Mouse (Mus musculus): ENCODE measurements around the gene Actr1a. TPM values are rescaled to one million over a fixed set of nuclear protein-coding genes. Genes with fewer than 3 reads are reported as not detected.
A peak's percentile ranks its signal among the peaks of the same experiment; 100 is the strongest.

The Actr1a gene
- polyA plus RNA-seq, 1 experiment from 2014 or later = 48.6 TPM

DNA sequence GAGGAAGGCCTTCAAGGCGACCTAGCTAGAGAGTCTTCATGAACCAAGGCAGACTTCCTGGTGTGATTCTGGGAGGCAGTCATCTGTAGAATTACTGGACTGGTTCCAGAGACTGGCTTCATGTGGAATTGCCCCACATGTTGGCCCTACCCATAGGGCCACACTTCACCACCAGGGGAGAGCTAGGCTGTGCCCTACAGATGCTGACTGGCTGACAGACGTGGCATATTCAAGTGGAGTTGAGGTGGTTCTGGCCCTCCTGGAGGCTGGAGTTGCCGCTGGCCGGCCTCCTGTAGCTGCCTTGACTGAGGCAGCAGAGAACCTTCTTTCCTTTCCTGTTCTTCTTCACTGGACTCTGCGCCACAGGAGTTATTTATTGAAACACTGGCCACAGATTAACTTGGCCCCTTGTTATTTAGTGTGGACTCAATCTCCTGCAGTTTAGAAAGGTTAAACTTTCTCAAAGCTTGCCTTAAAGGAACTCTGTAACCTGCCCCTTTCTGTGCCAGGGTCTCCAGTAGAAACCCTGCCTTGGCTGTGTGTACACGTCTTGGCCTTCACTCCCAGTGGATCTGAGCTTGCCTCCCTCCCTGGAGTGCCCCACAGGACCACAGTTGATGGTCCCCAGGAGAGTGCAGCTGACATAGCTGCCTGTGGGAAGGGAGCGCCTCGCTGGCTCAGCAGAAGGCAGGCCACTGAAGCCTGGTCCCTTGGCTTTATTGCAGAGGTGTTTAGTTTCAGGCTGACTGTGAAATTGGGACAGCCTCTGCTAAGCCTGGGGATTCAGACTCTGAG is 11.2 kb upstream of the Actr1a start:
- Histone ChIP-seq H3K9me3 (replicated peaks; ENCODE audit: control insufficient read depth, low read length) (no peaks in the 10 kb centered on the region), H3K4me1 (ENCODE audit: control insufficient read depth, low read depth, low read length) (peaks cover 5% of the 10 kb centered on the region), H3K4me2 (ENCODE audit: low read depth, low read length) (no peak overlapping the region), H3K9ac (ENCODE audit: low read depth, low read length) (no peak overlapping the region), H3K27ac (ENCODE audit: low read length) (peak overlapping the region; percentile 62), H3K4me3 (ENCODE audit: low read depth, low read length) (no peak overlapping the region), H3K27me3 (ENCODE audit: control insufficient read depth, insufficient read depth, low read depth, low read length) (no peaks in the 10 kb centered on the region), H3K36me3 (ENCODE audit: control insufficient read depth, insufficient read depth) (no peaks in the 10 kb centered on the region)
- peak; percentile 64 for ATAC-seq (ENCODE audit: low read depth)
- WGBS (ENCODE audit: insufficient replicate concordance) = 74% methylated on average over 8 of the region's 8 CpGs

GRCm38 (mm10) chr19:46404030-46404429 is 8.5 kb upstream of the Actr1a start:
- Histone ChIP-seq H3K27me3 (ENCODE audit: control insufficient read depth, insufficient read depth, low read depth, low read length) (no peaks in the 10 kb centered on the region), H3K4me3 (ENCODE audit: low read depth, low read length) (no peak overlapping the region), H3K27ac (ENCODE audit: low read length) (no peak overlapping the region), H3K4me1 (ENCODE audit: control insufficient read depth, low read depth, low read length) (peaks cover 3% of the 10 kb centered on the region), H3K4me2 (ENCODE audit: low read depth, low read length) (no peak overlapping the region), H3K9ac (ENCODE audit: low read depth, low read length) (no peak overlapping the region), H3K9me3 (replicated peaks; ENCODE audit: control insufficient read depth, low read length) (no peaks in the 10 kb centered on the region), H3K36me3 (ENCODE audit: control insufficient read depth, insufficient read depth) (no peaks in the 10 kb centered on the region)
- 83% methylated on average over 1 of the region's 1 CpGs for WGBS (ENCODE audit: insufficient replicate concordance)
- ATAC-seq (ENCODE audit: low read depth) = no peak

- H3K27ac ChIP-seq (ENCODE audit: low read length) = no peak overlapping the region
- H3K4me2 ChIP-seq (ENCODE audit: low read depth, low read length) = no peak overlapping the region
- 74% methylated on average over 7 of the region's 7 CpGs for WGBS (ENCODE audit: insufficient replicate concordance)
- no peak overlapping the region for H3K4me3 ChIP-seq (ENCODE audit: low read depth, low read length)
- H3K9me3 ChIP-seq (replicated peaks; ENCODE audit: control insufficient read depth, low read length) = no peaks in the 10 kb centered on the region
- no peak for ATAC-seq (ENCODE audit: low read depth)
- no peak overlapping the region for H3K9ac ChIP-seq (ENCODE audit: low read depth, low read length)
- no peaks in the 10 kb centered on the region for H3K36me3 ChIP-seq (ENCODE audit: control insufficient read depth, insufficient read depth)
- H3K27me3 ChIP-seq (ENCODE audit: control insufficient read depth, insufficient read depth, low read depth, low read length) = no peaks in the 10 kb centered on the region
- H3K4me1 ChIP-seq (ENCODE audit: control insufficient read depth, low read depth, low read length) = peaks cover 15% of the 10 kb centered on the region
Measured at GRCm38 (mm10) chr19:46400558-46400957, 5.0 kb upstream of the Actr1a start.

GRCm38 (mm10) chr19:46399886-46400285 is 4.3 kb upstream of the Actr1a start:
- H3K4me1 ChIP-seq (ENCODE audit: control insufficient read depth, low read depth, low read length) = peaks cover 15% of the 10 kb centered on the region
- WGBS (ENCODE audit: insufficient replicate concordance) = 76% methylated on average over 7 of the region's 7 CpGs
- H3K9me3 ChIP-seq (replicated peaks; ENCODE audit: control insufficient read depth, low read length) = no peaks in the 10 kb centered on the region
- no peak overlapping the region for H3K4me3 ChIP-seq (ENCODE audit: low read depth, low read length)
- no peaks in the 10 kb centered on the region for H3K36me3 ChIP-seq (ENCODE audit: control insufficient read depth, insufficient read depth)
- no peak overlapping the region for H3K9ac ChIP-seq (ENCODE audit: low read depth, low read length)
- H3K4me2 ChIP-seq (ENCODE audit: low read depth, low read length) = no peak overlapping the region
- no peaks in the 10 kb centered on the region for H3K27me3 ChIP-seq (ENCODE audit: control insufficient read depth, insufficient read depth, low read depth, low read length)
- H3K27ac ChIP-seq (ENCODE audit: low read length) = no peak overlapping the region
- ATAC-seq (ENCODE audit: low read depth) = no peak

DNA sequence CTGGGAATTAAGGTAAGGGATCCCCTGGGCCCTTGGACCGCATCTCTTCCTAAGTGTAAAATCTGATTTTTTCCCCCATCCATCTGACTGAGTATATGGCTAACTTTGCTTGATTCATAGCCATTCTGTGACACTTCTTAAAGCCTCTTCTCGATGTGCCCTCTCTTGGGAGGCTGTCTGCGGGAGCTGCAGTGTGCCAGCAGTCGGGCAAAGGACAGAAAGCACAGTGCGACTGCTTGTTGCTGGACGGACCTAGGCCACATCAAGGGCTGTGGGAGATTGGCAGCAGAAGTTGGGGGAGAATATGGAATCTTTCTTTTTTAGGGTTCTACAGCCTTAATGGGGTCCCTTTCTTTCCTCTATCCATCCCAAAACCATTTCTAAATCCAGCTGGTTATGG is 3.8 kb upstream of the Actr1a start:
- peaks cover 18% of the 10 kb centered on the region for H3K4me1 ChIP-seq (ENCODE audit: control insufficient read depth, low read depth, low read length)
- no peak for ATAC-seq (ENCODE audit: low read depth)
- H3K36me3 ChIP-seq (ENCODE audit: control insufficient read depth, insufficient read depth) = no peaks in the 10 kb centered on the region
- H3K9me3 ChIP-seq (replicated peaks; ENCODE audit: control insufficient read depth, low read length) = no peaks in the 10 kb centered on the region
- no peak overlapping the region for H3K27ac ChIP-seq (ENCODE audit: low read length)
- no peak overlapping the region for H3K4me3 ChIP-seq (ENCODE audit: low read depth, low read length)
- H3K9ac ChIP-seq (ENCODE audit: low read depth, low read length) = no peak overlapping the region
- 84% methylated on average over 6 of the region's 6 CpGs for WGBS (ENCODE audit: insufficient replicate concordance)
- H3K4me2 ChIP-seq (ENCODE audit: low read depth, low read length) = no peak overlapping the region
- H3K27me3 ChIP-seq (ENCODE audit: control insufficient read depth, insufficient read depth, low read depth, low read length) = no peaks in the 10 kb centered on the region

GRCm38 (mm10) chr19:46398401-46398800 is 2.9 kb upstream of the Actr1a start:
- Histone ChIP-seq H3K9me3 (replicated peaks; ENCODE audit: control insufficient read depth, low read length) (no peaks in the 10 kb centered on the region), H3K4me3 (ENCODE audit: low read depth, low read length) (no peak overlapping the region), H3K9ac (ENCODE audit: low read depth, low read length) (no peak overlapping the region), H3K4me1 (ENCODE audit: control insufficient read depth, low read depth, low read length) (peaks cover 28% of the 10 kb centered on the region), H3K36me3 (ENCODE audit: control insufficient read depth, insufficient read depth) (no peaks in the 10 kb centered on the region), H3K27me3 (ENCODE audit: control insufficient read depth, insufficient read depth, low read depth, low read length) (no peaks in the 10 kb centered on the region), H3K27ac (ENCODE audit: low read length) (no peak overlapping the region), H3K4me2 (ENCODE audit: low read depth, low read length) (no peak overlapping the region)
- 51% methylated on average over 3 of the region's 3 CpGs for WGBS (ENCODE audit: insufficient replicate concordance)
- no peak for ATAC-seq (ENCODE audit: low read depth)

GRCm38 (mm10) chr19:46397436-46398001 is 2.0 kb upstream of the Actr1a start:
- Histone ChIP-seq H3K9me3 (replicated peaks; ENCODE audit: control insufficient read depth, low read length) (no peaks in the 10 kb centered on the region), H3K4me3 (ENCODE audit: low read depth, low read length) (peak overlapping the region; percentile 70), H3K4me2 (ENCODE audit: low read depth, low read length) (peak overlapping the region; percentile 93), H3K36me3 (ENCODE audit: control insufficient read depth, insufficient read depth) (no peaks in the 10 kb centered on the region), H3K4me1 (ENCODE audit: control insufficient read depth, low read depth, low read length) (peaks cover 28% of the 10 kb centered on the region), H3K9ac (ENCODE audit: low read depth, low read length) (peak overlapping the region; percentile 85), H3K27ac (ENCODE audit: low read length) (no peak overlapping the region), H3K27me3 (ENCODE audit: control insufficient read depth, insufficient read depth, low read depth, low read length) (no peaks in the 10 kb centered on the region)
- WGBS (ENCODE audit: insufficient replicate concordance) = 3% methylated on average over 19 of the region's 19 CpGs
- ATAC-seq (ENCODE audit: low read depth) = no peak

DNA sequence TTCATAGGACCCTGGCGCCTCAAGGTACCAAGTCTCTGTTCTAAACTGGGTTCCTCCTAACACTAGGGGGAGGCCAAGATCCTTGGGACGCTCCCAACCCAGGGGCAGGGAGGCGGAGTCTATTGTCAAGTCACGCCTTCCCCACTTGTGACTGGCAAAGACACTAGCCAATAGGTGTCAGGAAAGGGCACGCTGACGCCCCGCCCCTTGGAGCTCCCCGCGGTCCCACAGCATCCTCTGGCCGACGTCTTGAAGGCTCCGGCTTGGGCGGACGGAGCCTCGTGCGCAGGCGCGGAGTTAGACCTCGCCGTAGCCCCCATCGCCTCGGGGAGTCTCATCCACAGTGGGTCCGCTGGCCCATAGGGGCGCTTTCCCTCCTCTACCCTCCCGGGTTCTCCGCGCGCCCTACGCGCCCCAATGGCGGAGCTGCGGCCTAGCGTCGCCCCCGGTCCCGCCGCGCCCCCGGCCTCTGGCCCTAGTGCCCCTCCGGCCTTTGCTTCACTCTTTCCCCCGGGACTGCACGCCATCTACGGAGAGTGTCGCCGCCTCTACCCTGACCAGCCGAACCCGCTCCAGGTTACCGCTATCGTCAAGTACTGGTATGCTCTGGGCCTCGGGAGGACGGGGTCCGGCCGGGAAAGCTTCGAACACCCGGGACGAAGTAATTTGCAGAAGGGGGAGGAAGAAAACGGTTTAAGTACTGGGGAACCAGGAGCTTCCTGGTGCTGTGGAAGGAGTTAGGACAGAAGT is 1.3 kb upstream of the Actr1a start, which contains the start of gene Sufu:
Gene Sufu (plus strand): TSS at position 211 of the 750 bp plus-strand sequence.
- under 1% methylated on average over 57 of the region's 57 CpGs for WGBS (ENCODE audit: insufficient replicate concordance)
- peaks cover 28% of the 10 kb centered on the region for H3K4me1 ChIP-seq (ENCODE audit: control insufficient read depth, low read depth, low read length)

More for the DNA sequence above, 1.3 kb upstream of the Actr1a start, which contains the start of gene Sufu:
- H3K9ac ChIP-seq (ENCODE audit: low read depth, low read length) = peak within 1 kb of the TSS; percentile 85
- peaks cover under 1% of the 10 kb centered on the region; the same call in 1 of the 2 replicates for H3K36me3 ChIP-seq (ENCODE audit: control insufficient read depth, insufficient read depth)
- H3K27me3 ChIP-seq (ENCODE audit: control insufficient read depth, insufficient read depth, low read depth, low read length) = no peaks in the 10 kb centered on the region
- no peaks in the 10 kb centered on the region for H3K9me3 ChIP-seq (replicated peaks; ENCODE audit: control insufficient read depth, low read length)
- H3K4me3 ChIP-seq (ENCODE audit: low read depth, low read length) = peak within 1 kb of the TSS; percentile 76
- peak within 1 kb of the TSS; percentile 61 for H3K27ac ChIP-seq (ENCODE audit: low read length)
- peak; percentile 80 for ATAC-seq (ENCODE audit: low read depth)
- H3K4me2 ChIP-seq (ENCODE audit: low read depth, low read length) = peak within 1 kb of the TSS; percentile 93
